Mouse (Mus musculus) left cerebral cortex, postnatal 25 days (tissue): ENCODE data around the gene Hoxb6. TPM values are rescaled to one million over a fixed set of nuclear protein-coding genes. Genes with fewer than 3 reads are reported as not detected.

Experiments used
- DNase-seq, 2 experiments: peaks; one replicate each; pipeline ENCODE4 v3.0.0; 2022; ENCODE audit warnings: low spot score in 2 of 2, mixed read lengths in 1 of 2
- intact Hi-C: fragments of 180-260 bp; cut with DNase I; formaldehyde crosslinking; loops from one replicate; pipeline ENCODE4 v1.15.1; 2025
- total RNA-seq, 2 experiments: library from RNA; stranded (reverse); gene quantifications; 2 replicates each; pipeline ENCODE4 v1.2.3; 2021

Gene Hoxb6
- total RNA-seq, 2 experiments from 2014 or later, result not detected

DNA sequence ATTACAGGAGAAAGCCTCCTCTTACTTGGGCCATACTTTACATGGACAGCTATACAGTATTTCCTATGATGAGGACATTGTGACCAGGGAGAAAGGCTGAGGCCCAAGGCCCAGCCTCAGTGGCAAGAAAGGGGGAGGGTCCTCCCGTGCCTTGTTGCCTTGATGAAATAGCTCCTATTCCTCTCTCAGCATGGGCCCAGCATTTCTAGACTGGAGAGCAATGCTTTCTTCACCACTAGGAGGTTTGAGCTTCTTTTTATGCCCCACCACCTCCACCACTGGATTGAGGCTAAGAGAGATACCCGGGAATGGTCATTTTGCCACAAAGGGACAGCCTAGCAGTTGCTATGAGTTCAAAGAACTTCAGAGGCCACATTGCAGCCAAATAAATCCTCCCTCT lies 4.7 kb downstream of the Hoxb6 start:
- DNase-seq, result no peak

DNA sequence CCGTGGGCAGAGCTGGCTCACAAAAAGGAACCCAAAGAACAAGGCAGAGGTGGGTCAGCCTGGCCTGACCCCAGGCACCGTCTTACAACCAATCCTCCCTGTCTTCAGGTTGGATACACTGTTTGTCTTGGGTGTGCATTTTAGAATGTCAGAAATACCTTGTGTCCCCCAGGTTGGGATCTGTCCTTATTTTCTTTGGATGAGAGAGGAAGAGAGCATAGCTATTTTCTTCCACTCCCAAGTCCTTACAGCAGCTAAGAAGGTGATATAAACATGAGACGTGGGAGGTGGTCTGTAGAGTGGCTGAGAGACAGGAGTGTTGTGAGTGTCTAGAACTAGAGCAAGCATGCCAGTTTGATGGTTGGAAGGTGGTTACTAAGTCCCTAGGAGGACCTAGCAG lies 5.2 kb downstream of the Hoxb6 start:
- DNase-seq, result no peak
- intact Hi-C loops, result no loop called here

More for the DNA sequence above, 4.7 kb downstream of the Hoxb6 start:
- intact Hi-C loops, result no loop called here

DNA sequence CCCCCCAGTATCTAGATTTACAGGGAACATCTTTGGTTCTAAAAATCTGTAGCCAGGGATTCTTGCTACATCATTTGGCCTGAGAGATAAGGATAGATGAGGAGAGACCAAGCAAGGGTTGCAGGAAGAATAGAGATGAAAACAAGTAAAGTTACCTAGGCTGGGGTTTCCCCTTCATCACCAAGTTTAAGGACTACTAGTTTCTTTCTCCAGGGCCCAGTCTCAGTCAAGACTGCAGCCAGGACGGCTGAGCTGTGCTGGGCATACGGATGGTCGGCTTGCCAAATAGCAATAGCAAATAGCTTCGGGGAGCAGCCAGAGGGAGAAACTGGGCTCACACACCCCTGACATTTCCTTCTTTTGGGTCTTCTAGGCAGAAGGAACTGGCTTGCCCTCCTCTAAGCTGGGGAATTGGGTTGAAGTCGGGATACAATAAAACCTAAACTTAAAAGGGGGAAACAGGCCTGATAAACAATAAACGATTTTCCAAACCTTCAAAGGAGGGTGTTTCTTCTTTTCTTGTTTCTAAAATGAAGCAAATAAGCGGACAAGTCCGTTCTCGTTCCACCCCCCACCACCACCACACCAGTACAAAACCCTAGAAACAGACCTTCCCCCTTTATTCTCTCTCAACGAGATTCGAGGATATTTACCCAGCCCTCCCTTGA lies 5.8 kb downstream of the Hoxb6 start:
- intact Hi-C loops, result no loop called here
- no peak for DNase-seq

DNA sequence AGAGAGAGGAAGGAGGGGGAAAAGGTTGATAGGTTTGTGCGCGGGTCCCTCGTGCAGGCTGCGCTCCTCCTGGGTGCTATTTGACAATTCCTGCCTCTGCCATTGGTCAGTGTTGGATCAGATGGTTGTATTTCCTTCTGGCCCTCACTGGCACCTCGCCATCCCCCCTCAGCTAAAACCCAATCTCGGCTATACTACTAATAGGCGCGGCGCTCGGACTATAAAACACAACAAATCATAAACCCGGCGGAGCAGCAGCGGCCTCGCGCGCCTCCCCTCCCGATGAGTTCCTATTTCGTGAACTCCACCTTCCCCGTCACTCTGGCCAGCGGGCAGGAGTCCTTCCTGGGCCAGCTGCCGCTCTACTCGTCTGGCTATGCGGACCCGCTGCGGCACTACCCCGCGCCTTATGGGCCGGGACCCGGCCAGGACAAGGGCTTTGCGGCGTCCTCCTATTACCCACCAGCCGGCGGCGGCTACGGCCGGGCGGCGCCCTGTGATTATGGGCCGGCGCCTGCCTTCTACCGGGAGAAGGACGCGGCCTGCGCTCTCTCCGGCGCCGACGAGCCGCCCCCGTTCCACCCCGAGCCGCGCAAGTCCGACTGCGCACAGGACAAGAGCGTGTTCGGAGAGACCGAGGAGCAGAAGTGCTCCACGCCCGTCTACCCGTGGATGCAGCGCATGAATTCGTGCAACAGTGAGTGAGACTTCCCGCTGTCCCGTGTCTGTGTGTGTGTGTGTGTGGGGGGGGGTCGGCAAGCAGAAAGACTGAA lies 6.8 kb downstream of the Hoxb6 start:
- intact Hi-C loops, result no loop called here
- no peak for DNase-seq

DNA sequence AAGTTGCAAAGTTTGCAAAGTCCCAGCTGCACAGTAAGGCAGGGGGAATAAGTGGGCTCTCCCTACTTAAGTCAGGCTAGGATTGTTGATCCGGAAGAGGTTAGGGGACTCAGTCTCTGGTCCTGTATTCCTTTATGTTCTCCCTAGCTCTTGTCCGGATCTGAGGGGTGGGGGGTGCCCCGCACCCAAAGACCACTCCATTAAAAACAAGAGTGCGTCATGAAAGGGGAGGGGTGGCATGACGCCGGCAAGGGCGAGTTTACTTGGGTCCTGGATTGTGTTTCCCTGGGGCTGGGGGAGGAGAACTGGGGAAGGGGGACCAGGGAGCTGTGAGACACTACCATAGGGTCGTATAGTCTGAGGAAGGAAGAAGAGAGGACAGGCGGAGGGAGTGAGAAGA lies 7.5 kb downstream of the Hoxb6 start:
- DNase-seq, result no peak
- intact Hi-C loops, result no loop called here

DNA sequence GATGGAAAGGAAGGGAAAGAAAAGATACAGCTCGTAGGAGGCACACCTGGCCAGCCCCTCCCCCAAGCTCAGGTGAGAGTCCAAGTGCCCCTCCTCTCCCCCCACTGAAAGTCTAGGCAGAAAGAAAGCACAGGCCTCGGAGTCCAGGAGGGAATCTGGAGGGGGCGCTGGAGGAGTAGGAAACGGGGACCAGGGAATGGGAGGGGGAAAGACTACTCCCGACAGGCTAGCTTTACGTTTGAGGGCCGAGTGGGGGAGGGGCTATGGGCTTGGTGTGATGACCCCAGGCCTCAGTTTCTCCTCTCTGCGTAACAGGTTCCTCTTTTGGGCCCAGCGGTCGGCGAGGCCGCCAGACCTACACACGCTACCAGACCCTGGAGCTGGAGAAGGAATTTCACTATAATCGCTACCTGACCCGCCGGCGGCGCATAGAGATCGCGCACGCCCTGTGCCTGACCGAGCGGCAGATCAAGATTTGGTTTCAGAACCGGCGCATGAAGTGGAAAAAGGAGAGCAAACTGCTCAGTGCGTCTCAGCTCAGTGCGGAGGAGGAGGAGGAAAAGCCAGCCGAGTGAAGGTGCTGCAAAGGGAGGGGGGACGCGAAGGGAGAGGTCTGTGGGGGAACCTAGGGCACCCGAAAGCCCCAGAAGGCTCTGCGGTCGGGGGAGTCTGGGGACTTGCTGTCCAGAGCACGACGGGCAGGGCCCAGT lies 8.2 kb downstream of the Hoxb6 start:
- DNase-seq, result no peak
- intact Hi-C loops, result no loop called here

DNA sequence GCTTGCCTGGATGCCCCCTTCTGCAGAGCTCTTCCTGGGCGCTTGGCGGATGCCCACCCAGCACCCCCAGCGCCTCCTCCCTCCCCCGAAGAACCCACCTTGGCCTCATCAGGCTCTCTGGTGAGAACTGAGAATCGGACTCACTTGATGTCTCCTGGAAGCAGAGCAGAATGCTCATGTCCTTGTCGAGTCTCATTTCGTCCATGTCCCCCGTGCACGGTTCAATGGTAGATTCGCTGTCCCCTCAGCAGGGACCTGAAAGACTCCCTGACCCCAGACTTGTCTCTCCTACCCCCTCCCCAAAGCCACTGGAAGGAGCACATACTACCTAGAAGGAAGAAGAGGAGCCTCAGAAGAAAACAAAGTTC lies 8.8 kb downstream of the Hoxb6 start:
- intact Hi-C loops, result no loop called here
- DNase-seq, result no peak

DNA sequence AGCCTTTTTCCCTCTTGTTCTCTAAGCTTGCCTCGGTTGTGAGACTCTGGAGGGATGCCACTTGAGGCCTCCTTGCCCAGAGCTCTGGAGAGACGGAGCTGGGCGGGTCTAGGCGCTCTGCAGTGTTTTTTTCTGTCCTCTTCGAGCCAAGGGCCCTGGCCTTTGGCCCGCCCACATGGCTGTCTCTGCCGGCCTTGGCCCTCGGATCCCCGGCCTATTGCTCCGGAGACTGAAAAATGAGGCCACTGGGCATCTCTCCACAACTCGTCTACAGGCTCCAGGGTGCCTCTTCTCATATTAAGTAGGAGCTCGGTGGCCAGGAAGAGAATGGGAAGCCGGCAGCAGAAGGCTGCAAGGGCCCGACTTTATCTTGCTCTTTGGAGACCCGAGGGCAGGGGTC lies 9.6 kb downstream of the Hoxb6 start:
- peak in 1 of 2 experiments; percentile 43 for DNase-seq
- intact Hi-C loops, result no loop called here

DNA sequence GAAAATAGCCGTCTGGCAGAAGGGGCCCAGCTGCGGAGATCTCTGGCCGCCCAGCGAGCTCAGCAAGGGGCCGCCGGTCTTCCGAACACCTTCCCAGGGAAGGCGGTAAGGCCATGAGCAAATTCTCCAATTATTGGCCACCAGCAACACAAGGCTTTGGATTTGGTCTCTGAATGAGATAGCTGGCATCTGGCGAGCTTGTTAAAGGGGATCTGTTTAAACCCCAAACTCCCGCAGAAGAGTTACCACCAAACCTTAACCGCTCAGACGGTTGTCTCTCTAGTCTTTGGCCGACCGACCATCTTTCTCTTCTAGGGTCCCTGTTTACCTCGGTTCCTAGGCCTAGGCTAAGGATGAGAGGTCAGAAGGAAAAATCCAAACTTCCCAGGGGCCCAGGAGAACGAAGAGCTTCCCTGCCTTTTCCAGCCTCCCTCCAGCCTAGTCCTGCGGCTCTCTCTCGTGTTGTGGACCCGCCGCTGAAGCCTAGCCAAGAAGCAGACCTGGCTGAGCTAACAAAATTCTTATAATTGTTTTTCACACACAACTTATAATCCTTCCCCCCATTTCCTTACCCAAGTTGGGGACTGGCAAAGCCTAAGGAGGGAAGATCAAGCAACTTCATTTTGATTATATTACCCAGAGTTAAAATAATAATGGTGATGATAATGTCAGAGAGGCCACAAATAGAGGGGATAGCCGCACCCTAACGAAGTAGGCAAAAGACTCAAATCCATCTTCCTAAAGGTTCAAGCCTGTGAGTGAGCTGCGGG lies 10.3 kb downstream of the Hoxb6 start:
- intact Hi-C loops, result no loop called here
- no peak for DNase-seq

DNA sequence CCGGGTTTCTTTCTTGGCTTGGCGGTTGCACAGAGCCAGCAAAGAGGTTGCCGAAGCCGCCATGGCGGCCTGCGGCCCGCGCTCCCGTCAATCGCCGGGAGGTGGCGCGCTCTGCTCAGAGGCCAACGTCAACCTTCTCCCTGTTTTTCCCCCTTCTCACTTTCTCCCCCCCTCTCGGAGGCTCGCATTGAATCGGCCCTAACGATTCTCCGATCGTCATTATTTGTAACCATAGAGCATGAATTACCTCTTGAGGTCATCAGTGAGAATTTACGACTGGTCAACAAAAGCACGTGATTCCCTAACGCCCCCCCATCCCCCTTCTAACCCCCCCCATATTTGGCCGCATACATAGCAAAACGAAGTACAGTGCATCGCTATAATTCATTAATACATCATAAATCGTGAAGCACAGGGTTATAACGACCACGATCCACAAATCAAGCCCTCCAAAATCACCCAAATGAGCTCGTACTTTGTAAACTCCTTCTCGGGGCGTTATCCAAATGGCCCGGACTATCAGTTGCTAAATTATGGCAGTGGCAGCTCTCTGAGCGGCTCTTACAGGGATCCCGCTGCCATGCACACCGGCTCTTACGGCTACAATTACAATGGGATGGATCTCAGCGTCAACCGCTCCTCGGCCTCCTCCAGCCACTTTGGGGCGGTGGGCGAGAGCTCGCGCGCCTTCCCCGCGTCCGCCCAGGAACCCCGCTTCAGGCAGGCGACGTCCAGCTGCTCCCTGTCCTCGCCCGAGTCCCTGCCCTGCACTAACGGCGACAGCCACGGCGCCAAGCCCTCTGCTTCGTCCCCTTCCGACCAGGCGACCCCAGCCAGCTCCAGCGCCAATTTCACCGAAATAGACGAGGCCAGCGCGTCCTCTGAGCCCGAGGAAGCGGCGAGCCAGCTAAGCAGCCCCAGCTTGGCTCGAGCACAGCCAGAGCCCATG lies 11.1 kb downstream of the Hoxb6 start, which contains the start of gene Hoxb5:
Hoxb5 (plus strand) TSS at position 186 of the 949 bp plus-strand sequence.
- DNase-seq, result no peak
- intact Hi-C loops, result no loop called here

DNA sequence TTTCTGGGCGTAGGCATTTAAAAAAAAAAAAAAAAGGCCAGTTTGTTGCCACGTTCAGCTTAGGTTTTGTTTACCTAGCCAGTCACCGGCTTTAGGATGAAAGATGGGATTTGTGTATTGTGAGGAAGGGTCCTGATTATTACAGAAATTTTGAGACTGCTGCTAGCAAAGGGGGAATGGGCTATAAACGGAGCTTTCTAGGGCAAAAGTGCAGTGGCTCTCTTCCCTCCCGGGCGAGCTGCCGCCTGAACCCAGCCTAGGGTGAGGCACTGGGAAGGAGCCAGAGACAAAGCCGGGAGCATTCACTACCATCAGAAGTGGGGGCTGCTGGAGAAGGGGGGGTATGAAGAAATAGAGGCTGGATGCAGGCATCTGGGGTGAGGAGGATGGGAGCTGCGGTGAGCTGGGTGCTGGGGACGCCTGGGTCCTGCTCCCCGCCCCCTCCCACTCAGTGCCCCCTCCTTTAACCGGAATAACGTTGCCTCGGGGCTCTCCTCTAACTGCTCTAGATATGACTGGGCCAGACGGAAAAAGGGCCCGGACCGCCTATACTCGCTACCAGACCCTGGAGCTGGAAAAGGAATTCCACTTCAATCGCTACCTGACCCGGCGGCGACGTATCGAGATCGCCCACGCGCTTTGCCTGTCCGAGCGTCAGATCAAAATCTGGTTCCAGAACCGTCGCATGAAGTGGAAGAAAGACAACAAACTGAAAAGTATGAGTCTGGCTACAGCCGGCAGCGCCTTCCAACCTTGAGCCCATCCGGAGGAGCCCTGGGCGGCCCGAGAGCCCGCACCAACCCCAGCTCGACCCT lies 12.3 kb downstream of the Hoxb6 start:
- intact Hi-C loops, result no loop called here
- DNase-seq, result no peak

DNA sequence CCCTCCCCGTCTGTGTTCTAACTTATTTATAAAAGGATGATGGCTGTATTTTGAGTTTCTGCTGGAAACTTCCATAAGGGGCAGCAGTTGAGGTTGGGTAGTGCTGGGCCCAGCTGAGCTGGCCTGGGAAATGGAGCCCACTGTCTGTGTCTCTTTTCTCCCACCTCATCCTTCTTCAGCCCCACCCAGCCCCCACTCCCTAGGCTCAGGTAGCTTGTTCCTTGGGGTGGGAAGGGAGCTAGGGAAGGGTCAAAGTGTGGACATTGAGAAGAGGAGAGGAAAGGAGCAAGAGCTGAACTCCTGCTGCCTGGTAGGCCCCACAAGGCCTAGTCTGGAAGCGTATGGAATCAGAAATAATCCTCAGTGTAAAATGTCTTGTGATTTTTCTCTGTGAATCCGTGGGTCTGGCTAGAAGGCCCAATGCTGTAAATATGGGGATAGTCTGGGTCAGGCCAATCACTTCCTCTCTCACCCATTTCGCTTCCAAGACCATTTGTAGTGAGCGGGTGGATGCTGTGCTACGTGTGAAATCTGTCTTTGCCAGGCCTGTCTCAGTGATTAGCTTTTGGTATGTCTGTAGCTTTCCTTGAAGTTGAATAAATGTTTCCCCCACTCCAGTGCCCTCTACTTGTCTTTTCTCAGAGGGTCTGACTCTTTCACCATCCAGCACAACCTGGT lies 13.4 kb downstream of the Hoxb6 start:
- DNase-seq, result no peak
- intact Hi-C loops, result no loop called here

DNA sequence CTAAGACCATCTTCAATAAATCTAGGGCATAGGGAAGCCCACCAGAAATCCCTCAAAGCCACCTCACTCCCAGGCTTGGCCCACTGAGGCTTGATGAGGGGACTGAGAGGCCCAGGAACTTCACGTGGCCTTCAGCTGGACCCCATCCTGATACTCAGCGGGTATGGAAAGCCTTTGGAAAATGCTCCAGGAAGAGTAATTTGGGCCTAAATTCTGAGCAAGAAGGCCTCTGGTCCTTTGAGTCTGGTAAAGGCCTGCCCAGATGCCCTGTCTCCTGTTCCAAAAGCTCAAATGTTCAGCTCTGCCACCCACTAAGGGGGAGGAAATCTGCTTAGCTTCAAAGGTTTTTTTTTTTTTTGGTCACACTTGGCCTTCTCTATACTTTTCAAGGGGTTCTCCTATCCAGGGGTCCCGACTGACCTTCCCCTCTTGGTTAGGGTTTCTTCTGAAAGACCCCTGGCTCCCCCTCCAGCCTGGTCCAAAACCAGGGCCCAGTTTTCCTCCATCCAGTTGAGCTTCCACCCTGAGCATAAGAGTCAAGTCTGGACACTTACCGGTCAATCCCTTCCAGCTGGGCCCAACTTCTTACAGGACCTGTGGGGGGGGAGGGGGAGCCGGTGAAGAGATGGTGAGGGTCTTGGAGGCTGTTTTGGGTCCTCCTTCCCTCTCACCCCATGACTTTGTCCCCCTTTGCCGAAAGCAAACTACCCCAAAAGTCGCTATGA lies 14.1 kb downstream of the Hoxb6 start:
- no peak for DNase-seq
- intact Hi-C loops, result no loop called here

DNA sequence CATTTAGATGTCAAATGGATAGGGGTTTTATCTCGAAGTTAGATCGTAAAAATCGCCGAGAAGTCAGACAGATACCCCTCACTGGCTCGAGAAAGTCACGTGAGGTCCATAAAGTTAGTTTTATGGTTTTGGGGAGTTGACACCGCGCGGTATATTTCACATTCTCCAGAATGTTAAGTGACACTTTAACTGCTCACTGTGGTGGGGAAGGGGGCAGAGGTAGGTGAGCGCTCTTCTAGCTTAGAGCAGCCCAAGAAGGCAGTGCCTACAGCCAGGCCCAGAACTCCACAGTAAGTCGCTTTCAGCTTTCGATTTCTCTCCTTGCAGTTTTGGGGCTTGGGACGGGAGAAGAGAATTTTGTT lies 14.6 kb downstream of the Hoxb6 start:
- no peak for DNase-seq
- intact Hi-C loops, result no loop called here

DNA sequence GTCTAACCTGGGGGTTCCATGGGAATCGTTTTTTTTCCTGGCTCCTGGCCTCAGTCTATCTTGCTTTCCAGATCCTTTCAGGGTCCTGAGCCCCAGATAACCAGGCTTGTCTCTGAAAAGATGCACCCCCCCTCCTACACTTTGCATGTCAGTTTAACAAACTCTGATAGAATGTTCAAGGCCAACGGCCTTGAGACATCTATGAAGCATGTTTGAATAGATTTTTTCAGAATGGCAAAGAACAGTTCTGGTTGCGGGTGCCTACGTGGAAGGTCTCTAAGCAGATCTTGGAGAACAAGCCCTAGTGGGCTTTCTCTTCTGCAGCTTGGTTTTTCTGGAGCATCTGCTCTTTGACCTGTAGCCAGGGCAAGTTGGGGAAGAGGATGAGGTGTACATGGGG lies 16.5 kb downstream of the Hoxb6 start:
- intact Hi-C loops, result no loop called here
- no peak for DNase-seq

DNA sequence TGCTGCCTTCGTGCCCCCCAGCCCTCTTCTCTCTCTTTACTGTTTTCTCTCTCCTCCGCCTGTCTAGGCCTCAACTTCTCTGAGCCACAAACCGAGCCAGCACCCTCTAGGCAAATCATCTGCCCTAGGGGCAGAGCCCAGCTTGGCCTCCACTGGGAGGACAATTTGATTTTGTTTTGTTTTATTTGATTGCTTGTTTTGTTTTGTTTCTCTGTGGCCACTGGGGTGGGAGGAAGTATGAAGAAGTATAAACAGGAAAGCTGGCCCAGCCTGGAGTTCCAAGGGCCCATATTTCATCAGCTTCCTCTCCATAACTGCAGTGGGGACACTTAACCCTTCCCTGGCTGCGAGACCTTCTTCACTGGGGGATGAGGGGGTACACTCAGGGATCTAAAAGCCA lies 17.0 kb downstream of the Hoxb6 start:
- intact Hi-C loops, result no loop called here
- DNase-seq, result no peak
